Mouse (Mus musculus) Muller cell, postnatal 12 days (primary cell): ENCODE measurements around the gene Sox5.
A peak's percentile ranks its signal among the peaks of the same experiment; 100 is the strongest.

Experiments used
- DNase-seq: peaks from one replicate; pipeline ENCODE4 v3.0.0-alpha.2; 2015; ENCODE audit errors: inconsistent ontology term

Gene Sox5

DNA sequence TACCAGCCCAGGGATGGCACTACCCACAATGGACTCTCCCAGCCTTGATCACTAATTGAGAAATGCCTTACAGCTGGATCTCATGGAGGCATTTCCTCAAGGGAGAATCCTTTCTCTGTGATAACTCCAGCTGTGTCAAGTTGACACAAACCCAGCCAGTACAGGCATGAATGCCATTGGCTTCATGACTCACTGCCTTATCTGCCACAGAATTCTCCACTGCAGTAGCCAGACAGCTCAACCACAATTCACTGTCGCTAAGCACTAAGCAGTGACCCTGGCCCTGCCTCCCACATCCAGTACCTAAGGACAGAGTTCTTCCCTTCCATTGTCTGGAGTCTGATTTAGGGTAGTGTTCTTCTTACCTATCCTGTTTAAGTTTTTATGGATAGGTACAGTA lies 65.4 kb downstream of the Sox5 start:
- peak; percentile 43 for DNase-seq

DNA sequence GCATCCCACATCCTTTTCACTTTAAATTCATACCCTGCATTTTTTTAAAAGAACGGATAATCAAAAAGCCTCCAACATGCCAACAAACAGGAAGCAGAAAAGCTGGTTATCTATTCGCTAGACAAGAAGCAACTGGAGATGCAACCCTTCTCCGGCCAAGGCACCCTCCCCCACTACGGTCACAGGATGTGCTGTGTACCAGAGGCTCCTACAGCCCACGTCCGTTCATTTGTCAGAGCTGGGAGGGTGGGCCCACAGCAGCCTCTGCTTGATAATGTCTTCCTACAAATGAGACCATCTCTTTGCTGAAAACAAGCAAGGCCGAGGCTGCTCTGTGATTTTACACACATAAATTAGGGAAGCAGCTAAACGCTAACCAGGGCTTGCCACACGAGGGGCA lies 69.9 kb downstream of the Sox5 start:
- DNase-seq: peak; percentile 6

DNA sequence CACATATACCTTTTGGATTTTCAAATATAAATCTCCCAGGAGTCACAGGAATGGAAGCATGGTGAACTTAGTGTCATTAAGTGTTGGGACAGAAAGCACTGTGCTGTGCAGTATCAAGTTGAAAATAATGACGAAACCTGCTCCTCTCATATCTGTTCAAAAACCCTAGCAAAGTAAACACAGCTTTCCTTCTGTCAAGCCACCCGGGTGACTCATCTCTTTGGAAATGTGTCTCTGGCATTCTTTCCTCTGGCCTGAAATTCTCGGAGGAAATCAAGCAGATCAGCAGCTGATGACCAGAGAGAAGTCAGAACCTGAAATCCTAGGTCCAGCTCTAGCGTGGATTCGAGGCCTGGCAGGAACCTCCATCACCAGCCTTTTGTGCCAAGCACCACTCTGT lies 71.0 kb downstream of the Sox5 start:
- DNase-seq: peak; percentile 90

DNA sequence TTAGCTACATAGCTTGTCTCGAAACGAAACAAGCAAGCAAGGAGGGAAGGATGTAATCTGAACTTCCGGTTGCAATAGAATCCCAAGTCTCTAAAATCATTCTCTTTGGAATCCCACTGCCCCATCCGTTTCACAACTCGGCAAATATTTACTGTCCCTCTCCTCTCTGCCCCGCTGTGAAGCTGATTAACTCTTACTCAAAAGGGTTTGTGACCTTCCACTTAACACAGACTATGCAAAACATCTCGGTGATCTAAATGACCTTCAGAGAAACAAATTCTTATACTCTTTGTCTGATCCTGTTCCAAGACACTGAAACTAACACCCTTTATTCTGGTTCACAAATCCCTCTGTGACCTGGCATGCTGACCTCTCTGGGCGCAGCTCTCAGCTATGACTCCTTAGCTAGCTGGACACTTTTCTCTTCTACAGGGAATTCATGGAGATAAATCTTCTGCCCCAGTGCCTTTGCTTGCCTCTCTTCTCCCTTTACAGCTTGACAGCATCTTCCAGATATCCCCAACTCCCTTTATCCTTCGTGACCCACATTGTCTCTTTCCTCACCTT lies 72.1 kb downstream of the Sox5 start:
- DNase-seq: peak; percentile 13

DNA sequence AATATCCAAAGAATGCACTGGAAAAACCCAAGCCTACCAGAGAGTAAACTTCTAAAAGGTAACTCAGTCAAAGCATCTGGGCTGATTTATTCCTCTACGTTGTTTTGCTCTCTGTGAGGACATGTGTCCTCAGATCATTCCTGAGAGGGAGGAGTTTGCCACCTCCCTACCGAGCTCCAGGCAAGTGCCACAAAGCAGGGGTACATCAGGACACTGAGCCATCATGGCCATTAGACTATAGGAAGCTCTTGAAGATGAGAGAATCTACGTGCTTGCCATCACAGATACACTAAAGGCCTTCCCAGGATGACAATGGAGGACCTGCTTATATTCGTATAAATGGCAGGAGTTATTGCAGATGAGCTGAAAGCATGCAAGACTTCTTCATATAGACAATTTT lies 73.4 kb downstream of the Sox5 start:
- no peak for DNase-seq

DNA sequence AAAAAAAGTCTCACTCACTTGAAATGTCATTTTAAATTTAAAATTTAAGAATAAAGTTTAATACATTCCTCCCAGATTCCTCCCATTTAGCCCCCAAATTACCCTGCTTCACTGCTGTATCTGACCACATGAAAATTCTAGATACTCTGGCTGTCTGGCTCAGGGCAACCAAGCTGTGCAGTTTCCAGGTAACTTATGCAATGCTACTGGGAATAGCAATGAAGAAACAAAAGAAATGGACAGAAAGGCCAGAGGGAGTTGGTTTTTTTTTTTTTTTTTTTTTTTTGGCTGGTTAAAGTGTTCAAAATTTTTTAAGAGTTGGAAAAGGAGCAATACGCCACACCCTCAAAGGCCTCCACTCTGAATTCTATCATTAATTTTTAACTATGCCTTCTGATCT lies 73.8 kb downstream of the Sox5 start:
- DNase-seq: no peak

DNA sequence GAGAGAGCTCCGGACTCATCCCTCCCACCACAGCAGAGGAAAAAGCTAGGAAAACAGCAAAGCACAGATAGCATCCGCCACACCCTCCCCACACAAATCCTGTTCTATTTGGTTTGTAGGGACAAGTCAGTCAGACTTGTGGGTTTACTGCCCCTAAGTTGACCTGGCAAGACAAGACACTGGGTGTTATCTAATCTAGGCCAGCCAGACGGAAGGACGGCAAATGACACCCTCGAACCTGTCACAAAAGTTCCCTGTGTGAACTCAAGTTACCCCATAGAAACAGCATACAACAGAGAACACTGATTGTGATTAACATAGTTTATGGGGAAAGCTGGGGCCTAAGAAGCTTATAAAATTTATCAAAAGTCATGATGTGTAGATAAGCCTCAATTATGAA lies 76.8 kb downstream of the Sox5 start:
- no peak for DNase-seq

DNA sequence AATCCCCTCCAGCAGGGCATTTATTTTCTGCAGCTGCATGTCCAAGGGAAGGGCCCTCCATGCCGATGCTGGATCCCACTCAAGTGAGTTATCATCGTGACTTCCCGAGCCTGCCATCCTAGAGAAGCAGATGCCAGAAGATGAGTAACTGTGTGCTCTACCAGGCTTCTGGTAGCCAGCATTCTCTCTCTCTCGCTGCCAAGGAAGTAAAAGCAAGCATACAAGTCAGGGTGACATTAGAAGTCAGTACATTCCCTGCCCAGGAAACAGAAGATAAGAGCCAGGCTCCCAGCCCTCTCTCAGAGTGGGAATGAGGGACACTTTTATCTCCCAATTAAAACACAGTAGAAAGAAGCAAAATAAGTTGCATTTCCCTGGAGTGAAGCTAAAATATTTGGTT lies 86.1 kb downstream of the Sox5 start:
- DNase-seq: peak; percentile 48

DNA sequence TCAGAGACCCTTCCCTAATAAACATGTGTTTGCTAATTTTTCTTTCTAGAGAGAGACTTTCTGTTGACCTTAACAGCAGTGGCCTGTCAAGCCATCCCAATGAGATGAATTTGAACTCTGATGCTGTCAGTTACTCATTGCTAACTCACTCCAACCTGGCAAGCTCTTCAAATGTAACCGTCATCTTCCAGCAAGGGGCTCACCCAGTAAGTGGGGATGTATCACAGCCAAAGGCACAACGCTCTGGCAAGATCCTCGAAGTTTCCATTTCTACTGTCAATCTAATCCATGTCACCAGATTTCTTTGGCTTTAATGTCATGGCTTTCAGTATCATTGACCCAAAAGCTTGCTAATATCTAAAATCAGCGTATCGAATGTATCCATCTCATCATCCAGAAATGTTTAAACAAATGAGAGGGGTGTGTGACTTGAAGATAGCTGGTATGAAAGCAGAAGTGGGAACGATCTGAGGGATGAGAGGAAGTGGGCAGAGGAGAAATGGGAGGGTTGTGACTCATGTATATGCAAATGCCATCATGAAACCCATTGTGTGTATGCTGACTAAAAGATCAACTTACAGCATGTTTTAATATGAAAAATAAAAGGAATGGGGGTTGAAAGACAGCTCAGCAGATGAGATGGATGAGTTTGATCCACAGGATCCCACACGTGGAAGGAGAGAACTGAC lies 88.4 kb downstream of the Sox5 start:
- DNase-seq: no peak

DNA sequence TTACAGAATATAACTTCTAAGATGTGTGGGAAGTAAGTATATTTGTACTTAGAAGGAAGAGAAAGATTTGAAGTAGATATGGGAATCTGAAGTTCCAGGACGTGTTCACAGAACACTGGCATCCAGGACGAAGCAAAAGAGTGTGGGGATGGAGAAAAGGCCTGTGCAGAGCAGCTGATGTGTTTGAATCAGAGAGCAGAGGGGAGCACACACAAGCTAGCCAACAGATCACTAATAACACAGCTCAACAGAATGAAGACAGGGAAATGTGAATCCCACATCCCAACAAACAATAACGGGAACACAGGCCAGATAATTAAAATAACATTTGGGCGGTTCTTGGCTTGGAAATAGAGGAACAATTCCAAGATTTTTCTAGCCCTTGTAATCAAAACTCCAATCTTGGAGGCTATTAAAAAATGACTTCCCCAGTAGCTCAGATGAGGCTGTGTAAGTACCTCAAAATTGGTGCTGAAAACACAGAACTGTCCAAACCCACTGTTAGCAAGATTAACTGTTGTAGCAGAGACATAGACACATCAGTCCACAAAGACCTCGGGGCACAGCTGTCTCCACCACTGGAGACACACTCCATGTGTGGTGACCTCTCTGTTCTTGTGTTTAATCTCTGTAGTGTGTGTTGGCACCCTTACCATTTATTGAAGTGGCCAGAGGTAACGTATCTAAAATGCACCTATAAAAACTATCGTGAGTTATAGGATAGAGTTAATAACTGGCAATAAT lies 90.3 kb downstream of the Sox5 start:
- peak; percentile 29 for DNase-seq

DNA sequence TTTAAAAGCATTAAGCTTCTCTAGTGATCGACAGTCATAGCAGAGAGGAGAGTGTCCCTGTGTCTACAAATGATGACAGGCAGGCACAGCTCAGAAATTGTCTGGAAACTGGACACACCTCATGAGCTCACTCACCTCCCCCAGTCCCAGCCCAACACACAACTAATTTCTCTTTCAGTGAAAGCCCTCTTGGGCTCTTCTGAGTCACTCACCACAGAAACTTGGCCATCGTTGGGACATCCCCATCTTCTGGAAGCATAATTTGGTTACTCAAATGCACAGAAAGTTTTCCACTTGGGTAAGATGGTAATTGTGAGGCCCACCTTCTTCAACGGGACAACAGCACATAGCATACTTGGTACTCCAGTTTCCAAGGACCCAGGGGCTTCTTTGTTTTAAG lies 92.7 kb downstream of the Sox5 start:
- DNase-seq: peak; percentile 54

DNA sequence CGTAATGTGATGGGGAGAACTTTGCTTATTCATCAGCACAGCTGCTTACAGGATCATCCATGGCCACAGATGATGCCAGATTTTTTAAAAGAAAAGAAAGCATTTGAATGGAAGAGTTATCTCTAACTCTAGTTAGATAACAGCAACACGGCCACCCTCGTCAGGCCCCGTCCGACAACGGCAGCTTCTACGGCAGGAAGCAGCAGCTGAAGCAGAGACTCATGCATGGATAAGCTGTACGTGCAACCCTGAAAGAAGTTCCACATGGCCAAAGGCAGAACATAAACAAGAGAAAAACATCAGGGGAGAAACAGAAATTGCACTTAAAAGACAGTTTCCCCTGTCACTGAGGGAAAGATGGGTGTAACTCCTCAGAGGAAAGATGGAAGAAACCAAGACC lies 94.1 kb downstream of the Sox5 start:
- DNase-seq: no peak

DNA sequence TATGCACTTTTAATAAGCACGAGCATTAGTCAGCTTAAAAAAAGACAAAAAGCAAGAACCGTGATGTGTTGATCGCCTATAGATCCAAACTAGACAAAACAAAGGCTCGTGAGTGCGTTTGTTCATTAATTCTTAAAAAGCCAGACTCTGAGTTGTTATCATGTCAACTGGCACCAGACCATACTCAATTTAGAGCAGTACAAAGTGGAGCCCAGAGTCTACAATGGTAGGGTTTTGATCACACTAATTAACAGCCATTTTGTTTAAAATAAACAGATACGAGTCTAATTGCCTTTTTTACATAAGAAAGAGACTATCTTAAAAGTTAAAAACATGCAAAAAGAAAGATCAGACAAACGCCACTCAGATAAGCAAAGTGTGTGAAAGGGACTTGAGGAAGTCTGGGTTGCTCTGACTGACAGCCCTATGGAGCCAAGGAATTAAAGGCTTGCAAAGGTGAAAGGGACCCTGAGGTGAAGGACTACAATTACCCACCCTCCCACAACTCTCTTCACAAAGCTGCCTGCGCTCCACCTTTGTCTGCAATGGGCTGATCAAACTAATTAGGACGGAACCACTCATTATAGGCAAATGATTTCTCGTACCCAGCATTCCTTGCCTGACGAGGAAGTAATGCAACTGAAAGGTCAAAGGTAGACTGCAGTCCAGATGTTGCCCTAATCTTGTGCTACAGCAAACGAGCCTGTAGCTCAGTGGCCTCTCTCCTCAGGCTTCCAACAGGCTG lies 100.6 kb downstream of the Sox5 start:
- no peak for DNase-seq

DNA sequence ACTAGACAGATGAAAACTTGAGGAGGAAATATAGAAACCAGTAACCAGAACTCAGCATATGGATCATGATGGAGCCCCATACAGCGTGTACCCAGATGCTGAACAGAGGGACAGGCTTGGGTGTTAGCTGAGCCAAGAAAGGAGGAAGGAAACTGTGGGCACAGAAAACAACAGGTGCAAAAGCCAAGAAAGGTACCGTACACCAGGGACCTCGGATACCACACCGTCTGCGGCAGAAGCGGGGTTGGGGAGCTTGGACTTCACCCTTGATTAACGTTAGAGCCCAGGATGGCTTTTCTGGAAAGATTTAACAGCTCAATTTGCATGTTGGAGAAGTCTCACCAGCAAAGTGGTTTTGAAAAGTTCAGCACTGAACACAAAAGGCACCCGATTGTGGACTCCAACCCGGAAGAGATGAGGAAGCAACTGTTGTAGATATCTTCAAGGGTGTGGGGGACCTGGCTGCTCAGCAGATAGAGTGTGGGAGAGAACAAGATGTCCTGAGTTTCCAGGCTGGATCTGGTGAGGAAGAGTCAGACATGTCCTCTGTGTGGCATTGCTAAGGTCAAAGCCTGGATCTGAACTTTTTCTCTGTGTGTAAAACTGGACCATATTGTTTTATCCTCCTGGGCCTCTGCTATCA lies 104.2 kb downstream of the Sox5 start:
- no peak for DNase-seq

DNA sequence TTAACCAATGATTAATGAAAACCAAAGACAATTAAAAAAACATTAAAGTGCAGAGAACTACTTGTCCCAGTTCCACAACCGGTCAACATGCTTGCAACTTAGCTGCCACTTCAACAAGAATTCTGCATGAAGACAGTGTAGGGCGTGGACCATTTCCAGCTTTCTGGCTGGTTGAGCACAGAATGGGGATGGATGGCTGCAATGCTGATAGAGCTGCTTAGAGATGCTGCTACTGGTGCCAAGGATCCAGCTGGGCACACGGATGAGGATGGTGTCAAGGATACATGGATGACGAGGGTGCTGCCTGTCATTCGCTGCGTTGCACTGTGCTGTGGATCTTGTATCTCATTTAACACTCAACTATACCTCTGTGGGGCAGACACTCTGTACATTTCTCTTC lies 106.7 kb downstream of the Sox5 start:
- DNase-seq: no peak

DNA sequence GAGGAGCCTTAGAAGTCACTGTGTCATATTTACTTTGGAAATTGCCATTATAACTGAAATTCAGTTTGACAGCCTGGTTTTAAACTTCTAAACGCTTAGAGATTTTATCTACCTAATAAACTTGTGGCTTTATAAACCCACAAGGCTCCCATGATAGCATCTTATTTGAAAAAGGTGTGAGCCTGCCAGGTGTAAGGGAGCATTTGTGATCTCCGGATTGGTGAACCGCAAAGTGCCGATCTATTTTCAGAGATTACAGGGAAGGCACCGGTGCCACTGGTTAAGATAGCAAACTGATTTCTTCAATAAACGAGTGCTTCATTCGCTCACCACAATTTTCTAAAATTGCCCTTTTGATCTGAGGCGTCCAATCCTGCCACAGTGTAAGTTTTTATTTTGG lies 107.9 kb downstream of the Sox5 start:
- no peak for DNase-seq

DNA sequence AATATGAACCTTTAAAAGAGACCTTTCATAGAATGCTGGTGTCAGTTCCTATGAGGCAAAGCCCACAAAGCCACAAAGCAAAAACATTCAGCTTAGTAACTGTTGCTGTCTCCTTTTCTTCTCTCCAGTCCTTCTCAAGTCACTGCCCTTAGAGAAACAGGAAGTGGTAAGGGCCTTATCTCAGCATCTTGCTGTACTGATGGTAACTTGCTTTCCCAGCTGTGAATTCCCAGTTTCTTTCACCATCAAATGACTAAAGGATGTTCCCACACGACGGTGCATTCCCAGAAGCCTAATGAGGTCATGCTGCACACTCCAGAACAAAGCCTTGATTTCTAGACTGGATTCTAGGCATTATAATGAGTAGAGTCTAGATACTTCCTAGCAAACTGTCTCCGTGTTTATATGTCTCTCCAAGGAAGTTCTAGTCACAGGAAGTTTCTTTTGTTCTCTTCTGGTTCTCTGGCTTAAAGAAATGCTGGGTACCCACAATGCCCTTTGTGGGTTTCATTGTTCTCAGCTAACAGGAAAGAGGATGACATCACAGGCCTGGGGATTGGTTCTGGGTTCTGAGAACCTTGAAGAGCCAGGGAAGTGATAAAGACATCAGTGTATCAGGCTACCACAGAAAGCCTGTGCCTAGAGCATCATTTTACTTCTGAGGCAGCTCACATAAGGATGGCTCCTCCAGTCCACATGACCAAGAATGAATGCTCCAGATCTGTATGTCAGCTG lies 111.2 kb downstream of the Sox5 start:
- peak; percentile 69 for DNase-seq

DNA sequence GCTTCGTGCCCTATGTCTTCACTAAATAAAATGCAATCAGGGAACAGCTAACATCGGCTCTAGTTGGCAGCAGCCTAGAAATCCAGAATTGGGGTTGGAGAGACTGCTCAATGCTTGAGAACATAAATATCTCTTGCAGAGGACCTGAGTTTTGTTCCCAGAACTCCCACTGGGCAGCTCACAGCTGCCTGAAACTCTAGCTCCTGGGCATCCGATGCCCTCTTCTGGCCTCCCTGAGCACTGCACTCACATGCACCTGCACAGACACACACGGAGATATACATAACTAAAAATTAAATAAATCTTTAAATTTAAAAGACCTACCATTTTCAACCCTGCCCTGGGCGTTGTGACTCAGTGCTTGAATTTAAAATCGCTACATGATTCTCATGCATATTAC lies 115.2 kb downstream of the Sox5 start:
- DNase-seq: no peak

DNA sequence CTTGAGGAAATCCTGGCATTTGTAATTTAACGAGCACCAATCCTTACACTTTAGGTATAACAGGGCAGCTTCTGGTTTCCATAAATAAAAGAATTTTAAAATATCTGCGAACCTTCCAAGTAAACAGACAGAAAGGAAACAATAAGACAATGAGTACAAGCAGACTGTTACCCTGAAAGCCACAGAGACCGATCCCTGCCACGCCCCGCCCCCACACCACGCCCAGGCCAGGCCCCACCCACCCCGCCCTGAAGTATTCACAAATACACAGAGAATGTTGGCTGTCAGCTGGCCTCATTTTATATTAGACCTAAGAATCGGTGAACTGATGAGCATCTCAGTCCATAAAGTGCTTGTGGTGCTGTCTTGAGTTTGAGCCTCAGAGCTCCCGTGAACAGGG lies 117.0 kb downstream of the Sox5 start:
- no peak for DNase-seq

DNA sequence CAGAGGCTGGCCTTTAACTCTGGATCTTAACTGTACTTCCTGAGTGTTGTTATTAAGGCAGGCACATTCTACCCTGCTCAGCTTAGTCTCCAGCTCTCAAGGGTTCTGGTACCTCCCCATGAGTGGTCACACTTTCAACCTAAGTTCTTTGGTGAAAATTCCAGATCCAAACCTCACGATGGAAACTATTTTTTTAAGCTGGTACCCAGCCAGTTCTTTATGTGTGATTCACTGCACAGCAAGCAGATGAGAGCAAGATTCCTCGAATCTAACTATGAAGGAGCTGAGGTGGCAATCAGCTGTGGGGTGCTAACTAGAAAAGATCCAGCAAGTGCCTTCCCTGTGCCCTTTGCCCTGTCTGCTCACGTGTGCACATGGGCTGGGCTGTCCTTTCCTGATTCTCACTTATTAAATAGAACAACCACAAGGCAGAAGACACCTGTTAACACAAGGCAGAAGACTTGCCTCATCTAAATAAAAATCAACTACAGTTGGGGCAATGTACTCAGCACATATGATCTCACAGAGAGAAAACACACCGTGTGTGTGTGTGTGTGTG lies 118.2 kb downstream of the Sox5 start:
- no peak for DNase-seq
